In genomic region chr2:79977259-79977658, GRCm38 (mm10) we compare ENCODE assay signal across 21 mouse cellular contexts.
DNase-seq lines count a peak whose midpoint lies in the region; ATAC-seq and TF ChIP-seq lines count a peak whose summit lies in the region.
"Had no signal": no experiment of that assay in that cellular context is flagged by ENCODE, and none has a peak within 500 bp of the region (broad histone marks: within the 10 kb centered on the region; RNA-seq: fewer than 3 reads in every experiment).

No protein-coding gene starts in this region.

- TF ChIP-seq CTCF in liver, adult 2 months (IDR thresholded peaks at IDR 0.05; ENCODE audit: low read depth, low read length) = no peak
- TF ChIP-seq CTCF in liver, postnatal 0 days (IDR thresholded peaks at IDR 0.05; ENCODE audit: low read depth) = no peak

- H3K4me3 ChIP-seq in heart, embryonic 12.5 days = no peak overlapping the region
- no peak overlapping the region for H3K4me3 ChIP-seq in liver, adult 2 months (ENCODE audit: insufficient read depth, low read depth, low read length)
- H3K4me3 ChIP-seq in liver, postnatal 0 days (ENCODE audit: low read depth, low read length) = no peak overlapping the region
- H3K4me3 ChIP-seq: embryonic facial prominence, embryonic 15.5 days; hindbrain, embryonic 15.5 days; intestine, embryonic 15.5 days; left cerebral cortex, adult 2 months; limb, embryonic 10.5 days; lung, embryonic 15.5 days; midbrain, embryonic 12.5 days; stomach, embryonic 15.5 days had no signal

- no peak overlapping the region for H3K27ac ChIP-seq in heart, embryonic 12.5 days (ENCODE audit: poor library complexity, severe bottlenecking)
- H3K27ac ChIP-seq in liver, adult 2 months (replicated peaks; ENCODE audit: insufficient read depth, low read depth, low read length) = peak overlapping the region; percentile 56
- no peak overlapping the region for H3K27ac ChIP-seq in liver, postnatal 0 days (ENCODE audit: low read depth)
- H3K27ac ChIP-seq: embryonic facial prominence, embryonic 15.5 days; hindbrain, embryonic 15.5 days; intestine, embryonic 15.5 days; left cerebral cortex, adult 2 months; limb, embryonic 10.5 days; lung, embryonic 15.5 days; midbrain, embryonic 12.5 days; stomach, embryonic 15.5 days had no signal

- no peaks in the 10 kb centered on the region for H3K79me2 ChIP-seq in liver, adult 2 months (ENCODE audit: control insufficient read depth, insufficient read depth, low read length)

- H3K36me3 ChIP-seq in heart, embryonic 12.5 days = no peaks in the 10 kb centered on the region
- no peaks in the 10 kb centered on the region for H3K36me3 ChIP-seq in liver, adult 2 months (ENCODE audit: control insufficient read depth, insufficient read depth, low read length)
- H3K36me3 ChIP-seq in liver, postnatal 0 days (replicated peaks; ENCODE audit: insufficient read depth, low read length) = no peaks in the 10 kb centered on the region
- H3K36me3 ChIP-seq: embryonic facial prominence, embryonic 15.5 days; hindbrain, embryonic 15.5 days; intestine, embryonic 15.5 days; limb, embryonic 10.5 days; lung, embryonic 15.5 days; midbrain, embryonic 12.5 days; stomach, embryonic 15.5 days had no signal

- WGBS in heart, embryonic 12.5 days = 38% methylated on average over 5 of the region's 5 CpGs
- 23% methylated on average over 5 of the region's 5 CpGs for WGBS in liver, adult 2 months
- 68% methylated on average over 5 of the region's 5 CpGs for WGBS in liver, postnatal 0 days (ENCODE audit: insufficient replicate concordance)

- no peak for TF ChIP-seq EP300 in liver, postnatal 0 days (IDR thresholded peaks at IDR 0.05; ENCODE audit: low read depth)

- no peaks in the 10 kb centered on the region for H3K27me3 ChIP-seq in heart, embryonic 12.5 days (replicated peaks)
- H3K27me3 ChIP-seq in liver, adult 2 months (ENCODE audit: control insufficient read depth, insufficient read depth, low read length) = no peaks in the 10 kb centered on the region
- no peaks in the 10 kb centered on the region for H3K27me3 ChIP-seq in liver, postnatal 0 days (ENCODE audit: insufficient read depth, low read length)
- H3K27me3 ChIP-seq: embryonic facial prominence, embryonic 15.5 days; hindbrain, embryonic 15.5 days; intestine, embryonic 15.5 days; lung, embryonic 15.5 days; midbrain, embryonic 12.5 days; stomach, embryonic 15.5 days had no signal

- TF ChIP-seq POLR2A in liver, adult 2 months (IDR thresholded peaks at IDR 0.05; ENCODE audit: extremely low read depth, insufficient read depth, low read length) = no peak

- peaks cover 19% of the 10 kb centered on the region for H3K4me1 ChIP-seq in heart, embryonic 12.5 days (replicated peaks)
- H3K4me1 ChIP-seq in liver, adult 2 months (ENCODE audit: control insufficient read depth, insufficient read depth, low read length) = peaks cover 18% of the 10 kb centered on the region
- H3K4me1 ChIP-seq in liver, postnatal 0 days (ENCODE audit: insufficient read depth) = peaks cover 8% of the 10 kb centered on the region; the same call in 1 of the 2 replicates
- H3K4me1 ChIP-seq: embryonic facial prominence, embryonic 15.5 days; hindbrain, embryonic 15.5 days; intestine, embryonic 15.5 days; limb, embryonic 10.5 days; lung, embryonic 15.5 days; midbrain, embryonic 12.5 days; stomach, embryonic 15.5 days had no signal

- H3K9me3 ChIP-seq in heart, embryonic 12.5 days (replicated peaks) = no peaks in the 10 kb centered on the region
- H3K9me3 ChIP-seq in liver, postnatal 0 days (ENCODE audit: low read length) = no peaks in the 10 kb centered on the region
- H3K9me3 ChIP-seq: embryonic facial prominence, embryonic 15.5 days; hindbrain, embryonic 15.5 days; intestine, embryonic 15.5 days; limb, embryonic 10.5 days; lung, embryonic 15.5 days; midbrain, embryonic 12.5 days; stomach, embryonic 15.5 days had no signal

- no peak for ATAC-seq in heart, embryonic 12.5 days (ENCODE audit: insufficient number of reproducible peaks, low FRiP score)
- no peak for ATAC-seq in liver, postnatal 0 days
- ATAC-seq: forebrain, embryonic 16.5 days; intestine, embryonic 15.5 days had no signal

- H3K4me2 ChIP-seq in heart, embryonic 12.5 days = peak overlapping the region; percentile 18; the same call in 1 of the 2 replicates
- no peak overlapping the region for H3K4me2 ChIP-seq in liver, postnatal 0 days (ENCODE audit: low read depth, low read length)
- H3K4me2 ChIP-seq: embryonic facial prominence, embryonic 15.5 days; hindbrain, embryonic 15.5 days; intestine, embryonic 15.5 days; liver, embryonic 11.5 days; lung, embryonic 15.5 days; midbrain, embryonic 12.5 days; stomach, embryonic 15.5 days had no signal

- DNase-seq in heart, postnatal 4 days = no peak
- DNase-seq in liver, adult 2 months (ENCODE audit: extremely low read depth, low read depth, low spot score) = peak; percentile 84
- no peak for DNase-seq in liver, postnatal 0 days
- DNase-seq in kidney, adult 9 months = peak; percentile 42
- peak; percentile 11 to 19 for DNase-seq in kidney, postnatal 36 days
- no peak for DNase-seq in spleen, postnatal 14 days (ENCODE audit: low spot score in 2 of 2)
- DNase-seq: cerebellum, adult 2 months; cerebellum, postnatal 36 days; heart, postnatal 10 days; thymus, adult 2 months had no signal

- no peak overlapping the region for H3K9ac ChIP-seq in heart, embryonic 12.5 days
- H3K9ac ChIP-seq in liver, adult 2 months (ENCODE audit: low read depth, low read length) = no peak overlapping the region
- no peak overlapping the region for H3K9ac ChIP-seq in liver, postnatal 0 days (replicated peaks)
- H3K9ac ChIP-seq: embryonic facial prominence, embryonic 15.5 days; hindbrain, embryonic 15.5 days; intestine, embryonic 15.5 days; lung, embryonic 15.5 days; midbrain, embryonic 12.5 days; stomach, embryonic 15.5 days had no signal

Comparison
In these comparisons a context has a peak if more than half of its experiments do, and no peak if none do; other contexts are left out.
1. DNase-seq: peak in liver, adult 2 months (single experiment), kidney, adult 9 months (single experiment) and kidney, postnatal 36 days (2 of 2); none in heart, postnatal 4 days (single experiment), liver, postnatal 0 days (single experiment) and spleen, postnatal 14 days (0 of 2).